Mouse (Mus musculus) monocyte, adult 59 days (primary cell): ENCODE measurements around the gene Ccl28. TPM values are rescaled to one million over a fixed set of nuclear protein-coding genes. Genes with fewer than 3 reads are reported as not detected.

ENCODE experiments used
- total RNA-seq, 2 experiments: library from RNA; stranded (reverse); gene quantifications; one replicate each; pipeline ENCODE4 v1.2.4; 2023

Gene Ccl28
- total RNA-seq = not detected

DNA sequence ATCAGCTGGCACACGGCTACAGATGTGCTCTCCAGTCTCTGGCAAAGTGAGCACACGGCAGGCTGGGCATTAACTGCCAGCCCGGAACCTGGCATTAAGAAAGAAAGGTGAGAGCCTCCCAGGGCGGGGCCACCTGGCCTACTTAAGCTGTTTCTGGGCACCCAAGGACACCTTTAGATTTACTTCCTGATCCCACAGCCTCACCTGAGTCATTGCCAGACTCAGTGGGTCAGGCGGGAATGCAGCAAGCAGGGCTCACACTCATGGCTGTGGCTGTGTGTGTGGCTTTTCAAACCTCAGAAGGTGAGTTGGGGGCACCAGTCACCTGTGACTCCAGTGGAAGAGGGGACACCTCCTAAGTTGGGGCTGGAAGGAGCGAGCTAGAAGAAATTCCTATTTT, at the start of gene Ccl28:
Gene Ccl28 (plus strand): TSS at position 186 of the 400 bp plus-strand sequence.

GRCm38 (mm10) chr13:119690039-119690728, 66.6 kb downstream of the Ccl28 start, which contains the start of gene Hmgcs1:
Gene Hmgcs1, plus strand, starts transcription at chr13:119690379.

Other genes starting within 250 kb of the Ccl28 start
- gene Paip1, start 195.2 kb upstream of the Ccl28 start, total RNA-seq = 10 to 100 TPM; 59.0 to 59.7 TPM
- 10 to 100 TPM; 43.7 to 44.4 TPM for gene 4833420G17Rik, start 161.1 kb upstream of the Ccl28 start, total RNA-seq
- gene Tmem267, start 135.8 kb upstream of the Ccl28 start, total RNA-seq = 1 to 10 TPM; 2.5 to 2.9 TPM
- gene 3110070M22Rik, start 135.4 kb upstream of the Ccl28 start, total RNA-seq = not detected
- 10 to 100 TPM; 46.2 to 52.9 TPM for gene Hmgcs1, start 66.6 kb downstream of the Ccl28 start, total RNA-seq
- gene Nim1k, start 132.1 kb downstream of the Ccl28 start, total RNA-seq = 1 to 10 TPM; 2.5 to 3.1 TPM
- 10 to 100 TPM; 52.9 to 59.9 TPM for gene Zfp131, start 167.1 kb downstream of the Ccl28 start, total RNA-seq
- not detected for gene AF067063, start 206.4 kb downstream of the Ccl28 start, total RNA-seq
- gene D13Ertd608e, start 212.2 kb downstream of the Ccl28 start, total RNA-seq = not detected